Mouse (Mus musculus): ENCODE measurements around the gene Ramp1. TPM values are rescaled to one million over a fixed set of nuclear protein-coding genes. Genes with fewer than 3 reads are reported as not detected.

Ramp1 gene
- total and polyA plus RNA-seq, 3 experiments = 4.1 to 5.6 TPM; not detected in 1

DNA sequence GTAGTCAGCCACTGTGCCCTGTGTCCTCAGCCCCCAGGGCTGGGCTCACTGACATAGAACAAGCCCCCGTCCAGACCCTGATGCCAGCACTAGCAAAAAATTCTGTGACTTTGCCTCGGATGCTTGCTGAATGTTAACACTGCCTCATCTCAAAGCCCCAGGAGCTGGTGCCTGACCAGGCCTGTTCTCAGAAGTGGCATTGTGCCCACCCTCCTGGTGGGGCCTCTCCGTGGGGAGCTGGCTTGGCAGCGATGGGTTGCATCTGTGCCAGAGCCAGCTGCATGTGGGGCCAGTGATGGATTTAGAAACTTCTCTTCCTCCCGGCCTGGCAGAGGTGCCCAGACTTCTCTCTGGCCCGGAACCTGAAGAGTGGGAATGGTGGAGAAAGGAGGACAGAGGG is 30.2 kb downstream of the Ramp1 start:
- TF ChIP-seq CHD1 (IDR thresholded peaks at IDR 0.05; ENCODE audit: low read depth, low read length) (no peak), MAX (IDR thresholded peaks at IDR 0.05; ENCODE audit: low read length) (no peak), ZKSCAN1 (IDR thresholded peaks at IDR 0.05; ENCODE audit: low read depth, low read length) (no peak), USF1 (IDR thresholded peaks at IDR 0.05; ENCODE audit: low read depth, low read length) (no peak), GATA1 (IDR thresholded peaks at IDR 0.05; ENCODE audit: low read depth, low read length) (no peak), RAD21 (IDR thresholded peaks at IDR 0.05; ENCODE audit: low read depth, low read length) (no peak), TBP (IDR thresholded peaks at IDR 0.05; ENCODE audit: low read depth, low read length) (no peak), ZC3H11A (IDR thresholded peaks at IDR 0.05; ENCODE audit: low read depth, low read length) (no peak), MYC (IDR thresholded peaks at IDR 0.05; ENCODE audit: low read depth, low read length) (no peak), EP300 (IDR thresholded peaks at IDR 0.05; ENCODE audit: low read depth in 1 of 2, low read length in 2 of 2) (no peak), MAFK (IDR thresholded peaks at IDR 0.05; ENCODE audit: borderline replicate concordance, low read depth, low read length) (no peak), RCOR1 (IDR thresholded peaks at IDR 0.05; ENCODE audit: low read depth, low read length) (no peak), SMC3 (IDR thresholded peaks at IDR 0.05; ENCODE audit: low read depth, low read length) (no peak), ELF1 (IDR thresholded peaks at IDR 0.05; ENCODE audit: low read depth, low read length) (no peak), ZNF384 (IDR thresholded peaks at IDR 0.05; ENCODE audit: low read depth, low read length) (no peak)
- no peaks in the 10 kb centered on the region for H3K27me3 ChIP-seq (ENCODE audit: control insufficient read depth in 1 of 2, insufficient read depth in 2 of 2, low read length in 2 of 2)
- H3K36me3 ChIP-seq (ENCODE audit: control insufficient read depth in 1 of 2, insufficient read depth in 2 of 2, low read length in 2 of 2) = no peaks in the 10 kb centered on the region
- no peak overlapping the region for H3K4me3 ChIP-seq (ENCODE audit: control insufficient read depth in 1 of 2, insufficient read depth in 1 of 2, low read depth in 2 of 2, low read length in 2 of 2)
- H3K9me3 ChIP-seq (replicated peaks; ENCODE audit: insufficient read depth, low read length) = no peaks in the 10 kb centered on the region
- 0 out of 4 replicates have a peak, but pooled peaks cover 0 to 5% of the 10 kb centered on the region in 2 experiments for H3K4me1 ChIP-seq (ENCODE audit: control insufficient read depth in 1 of 2, insufficient read depth in 2 of 2, low read length in 2 of 2)
- no peak overlapping the region for H3K27ac ChIP-seq (ENCODE audit: control insufficient read depth, low read depth, low read length)
- H3K9ac ChIP-seq (ENCODE audit: control insufficient read depth, low read depth, low read length, poor library complexity, severe bottlenecking) = no peak overlapping the region
- no peak for DNase-seq (ENCODE audit: low read depth, low spot score)
- H3K79me2 ChIP-seq (ENCODE audit: control insufficient read depth, insufficient read depth, low read length, poor library complexity) = no peaks in the 10 kb centered on the region

GRCm38 (mm10) chr1:91211099-91211498 is 31.5 kb downstream of the Ramp1 start:
- peak; percentile 71 for DNase-seq (ENCODE audit: low read depth, low spot score)
- Histone ChIP-seq H3K36me3 (ENCODE audit: control insufficient read depth in 1 of 2, insufficient read depth in 2 of 2, low read length in 2 of 2) (peaks cover 0 to 4% of the 10 kb centered on the region in 2 experiments; a peak in 2 of 4 replicates), H3K79me2 (ENCODE audit: control insufficient read depth, insufficient read depth, low read length, poor library complexity) (no peaks in the 10 kb centered on the region), H3K9me3 (replicated peaks; ENCODE audit: insufficient read depth, low read length) (no peaks in the 10 kb centered on the region), H3K4me1 (ENCODE audit: control insufficient read depth in 1 of 2, insufficient read depth in 2 of 2, low read length in 2 of 2) (peaks cover 1 to 9% of the 10 kb centered on the region in 2 experiments), H3K27ac (ENCODE audit: control insufficient read depth, low read depth, low read length) (no peak overlapping the region), H3K27me3 (ENCODE audit: control insufficient read depth in 1 of 2, insufficient read depth in 2 of 2, low read length in 2 of 2) (no peaks in the 10 kb centered on the region), H3K9ac (ENCODE audit: control insufficient read depth, low read depth, low read length, poor library complexity, severe bottlenecking) (no peak overlapping the region), H3K4me3 (ENCODE audit: control insufficient read depth in 1 of 2, insufficient read depth in 1 of 2, low read depth in 2 of 2, low read length in 2 of 2) (no peak overlapping the region)
- TF ChIP-seq JUND (IDR thresholded peaks at IDR 0.05; ENCODE audit: low read depth, low read length) = no peak
- TF ChIP-seq CTCF (IDR thresholded peaks at IDR 0.05 in 2 of 3, conservative IDR thresholded peaks at IDR 0.05 in 1 of 3; ENCODE audit: control insufficient read depth in 1 of 3, insufficient read depth in 1 of 3, low read depth in 2 of 3, low read length in 3 of 3, poor library complexity in 1 of 3, severe bottlenecking in 1 of 3) = peak; percentile 83 to 93 (median 86)
- no peak for TF ChIP-seq ETS1 (IDR thresholded peaks at IDR 0.05; ENCODE audit: low read depth, low read length)
- TF ChIP-seq MYC (IDR thresholded peaks at IDR 0.05; ENCODE audit: low read depth, low read length) = no peak
- TF ChIP-seq KAT2A (conservative IDR thresholded peaks at IDR 0.05; ENCODE audit: low read depth, low read length) = no peak
- no peak for TF ChIP-seq MAX (IDR thresholded peaks at IDR 0.05; ENCODE audit: low read length)
- TF ChIP-seq E2F4 (IDR thresholded peaks at IDR 0.05; ENCODE audit: borderline replicate concordance, low read depth, low read length) = no peak
- no peak for TF ChIP-seq MEF2A (IDR thresholded peaks at IDR 0.05; ENCODE audit: extremely low read depth, insufficient replicate concordance, low read depth, low read length, poor library complexity, severe bottlenecking)
- TF ChIP-seq ZMIZ1 (IDR thresholded peaks at IDR 0.05; ENCODE audit: low read depth, low read length) = no peak
- peak; percentile 97 for TF ChIP-seq SMC3 (IDR thresholded peaks at IDR 0.05; ENCODE audit: low read depth, low read length)
- no peak for TF ChIP-seq RCOR1 (IDR thresholded peaks at IDR 0.05; ENCODE audit: low read depth, low read length)
- TF ChIP-seq EP300 (IDR thresholded peaks at IDR 0.05; ENCODE audit: low read depth in 1 of 2, low read length in 2 of 2) = no peak
- TF ChIP-seq POLR2AphosphoS5 (IDR thresholded peaks at IDR 0.05; ENCODE audit: borderline replicate concordance, low read depth, low read length) = no peak
- TF ChIP-seq ZNF384 (IDR thresholded peaks at IDR 0.05; ENCODE audit: low read depth, low read length) = no peak
- TF ChIP-seq RAD21 (IDR thresholded peaks at IDR 0.05; ENCODE audit: low read depth, low read length) = peak; percentile 79
- TF ChIP-seq ZC3H11A (IDR thresholded peaks at IDR 0.05; ENCODE audit: low read depth, low read length) = peak; percentile 81
- TF ChIP-seq ZKSCAN1 (IDR thresholded peaks at IDR 0.05; ENCODE audit: low read depth, low read length) = no peak
- no peak for TF ChIP-seq MAFK (IDR thresholded peaks at IDR 0.05; ENCODE audit: borderline replicate concordance, low read depth, low read length)
- TF ChIP-seq UBTF (IDR thresholded peaks at IDR 0.05; ENCODE audit: borderline replicate concordance, insufficient read depth, low read depth, low read length) = no peak
- TF ChIP-seq NELFE (IDR thresholded peaks at IDR 0.05; ENCODE audit: low read depth, low read length) = no peak
- TF ChIP-seq TCF12 (IDR thresholded peaks at IDR 0.05; ENCODE audit: low read depth, low read length) = no peak
- no peak for TF ChIP-seq NRF1 (IDR thresholded peaks at IDR 0.05; ENCODE audit: insufficient read depth, low read depth, low read length, poor library complexity, severe bottlenecking)
- no peak for TF ChIP-seq GATA1 (IDR thresholded peaks at IDR 0.05; ENCODE audit: low read depth, low read length)
- no peak for TF ChIP-seq TAL1 (IDR thresholded peaks at IDR 0.05; ENCODE audit: low read length)
- no peak for TF ChIP-seq POLR2AphosphoS2 (IDR thresholded peaks at IDR 0.05; ENCODE audit: low read length)
